Mouse (Mus musculus): ENCODE measurements around the gene Gorasp1. TPM values are rescaled to one million over a fixed set of nuclear protein-coding genes. Genes with fewer than 3 reads are reported as not detected.

The Gorasp1 gene
- polyA plus RNA-seq, 1 experiment from 2014 or later: 29.6 TPM

DNA sequence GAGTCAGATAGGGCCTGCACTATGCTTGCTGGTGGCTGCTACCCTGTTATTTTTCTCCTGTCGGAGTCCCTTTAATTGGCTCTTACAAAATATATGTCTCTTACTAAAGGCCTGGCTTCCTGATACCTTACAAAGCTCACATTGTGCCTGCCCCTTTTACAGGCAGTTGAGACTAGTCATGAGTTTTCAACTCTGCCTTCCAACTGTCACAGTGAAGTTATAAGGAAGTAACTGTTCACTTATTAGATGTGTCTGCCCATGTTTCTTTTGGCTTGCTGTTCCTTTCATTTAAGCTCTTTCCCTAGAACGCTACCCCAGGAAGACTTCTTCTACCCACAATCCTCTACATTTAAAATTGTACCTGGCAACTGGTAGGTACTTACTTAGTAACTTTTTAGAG, 37.9 kb downstream of the Gorasp1 start:
- Histone ChIP-seq H3K9me3 (no peaks in the 10 kb centered on the region), H3K4me3 (no peak overlapping the region), H3K4me1 (replicated peaks) (peaks cover 15% of the 10 kb centered on the region), H3K27me3 (ENCODE audit: insufficient read depth, poor library complexity, severe bottlenecking) (no peaks in the 10 kb centered on the region), H3K27ac (no peak overlapping the region), H3K36me3 (peaks cover 29% of the 10 kb centered on the region)
- 93% methylated on average over 2 of the region's 2 CpGs for WGBS
- DNase-seq (ENCODE audit: low spot score): no peak

DNA sequence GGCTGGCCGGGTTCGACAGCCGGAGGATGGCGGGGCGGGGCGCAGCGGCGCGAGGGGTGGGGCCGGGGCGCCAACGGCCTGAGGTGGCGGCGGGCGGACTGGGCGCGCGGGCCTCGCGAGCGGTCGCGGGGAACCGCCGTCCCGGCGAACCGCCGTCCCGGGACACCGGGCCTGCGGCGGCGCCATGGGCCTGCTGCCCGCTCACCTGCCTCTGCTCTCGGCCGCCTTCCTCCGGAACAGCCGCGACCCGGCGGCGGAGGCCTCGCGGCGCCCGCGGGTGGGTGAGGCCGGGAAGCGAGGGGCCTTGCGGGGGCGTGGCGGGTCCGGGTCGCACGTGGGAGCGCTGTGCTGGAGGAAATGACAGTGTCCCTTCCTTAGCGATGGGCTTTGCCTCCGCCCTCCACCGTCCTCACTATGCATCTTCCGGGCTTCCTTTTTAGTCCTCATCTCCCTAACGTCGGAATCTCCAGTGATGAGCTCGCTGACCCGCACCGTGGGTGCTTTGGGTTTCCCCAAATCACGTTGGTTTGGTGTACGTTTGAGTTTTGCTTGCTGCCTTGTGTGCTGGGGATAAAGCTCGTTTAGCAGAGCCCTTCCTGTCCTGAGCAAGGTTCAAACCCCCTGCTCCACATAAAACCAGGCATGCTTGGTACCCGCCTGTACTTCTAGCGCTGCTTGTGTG, 42.2 kb downstream of the Gorasp1 start:
- H3K27ac ChIP-seq: peak overlapping the region; percentile 95
- peaks cover 15% of the 10 kb centered on the region; the same call in 1 of the 2 replicates for H3K27me3 ChIP-seq (ENCODE audit: insufficient read depth, poor library complexity, severe bottlenecking)
- under 1% methylated on average over 70 of the region's 71 CpGs for WGBS
- peaks cover 19% of the 10 kb centered on the region for H3K4me1 ChIP-seq (replicated peaks)
- peak overlapping the region; percentile 97 for H3K4me3 ChIP-seq
- H3K36me3 ChIP-seq: no peaks in the 10 kb centered on the region
- no peak for DNase-seq (ENCODE audit: low spot score)
- no peaks in the 10 kb centered on the region for H3K9me3 ChIP-seq

DNA sequence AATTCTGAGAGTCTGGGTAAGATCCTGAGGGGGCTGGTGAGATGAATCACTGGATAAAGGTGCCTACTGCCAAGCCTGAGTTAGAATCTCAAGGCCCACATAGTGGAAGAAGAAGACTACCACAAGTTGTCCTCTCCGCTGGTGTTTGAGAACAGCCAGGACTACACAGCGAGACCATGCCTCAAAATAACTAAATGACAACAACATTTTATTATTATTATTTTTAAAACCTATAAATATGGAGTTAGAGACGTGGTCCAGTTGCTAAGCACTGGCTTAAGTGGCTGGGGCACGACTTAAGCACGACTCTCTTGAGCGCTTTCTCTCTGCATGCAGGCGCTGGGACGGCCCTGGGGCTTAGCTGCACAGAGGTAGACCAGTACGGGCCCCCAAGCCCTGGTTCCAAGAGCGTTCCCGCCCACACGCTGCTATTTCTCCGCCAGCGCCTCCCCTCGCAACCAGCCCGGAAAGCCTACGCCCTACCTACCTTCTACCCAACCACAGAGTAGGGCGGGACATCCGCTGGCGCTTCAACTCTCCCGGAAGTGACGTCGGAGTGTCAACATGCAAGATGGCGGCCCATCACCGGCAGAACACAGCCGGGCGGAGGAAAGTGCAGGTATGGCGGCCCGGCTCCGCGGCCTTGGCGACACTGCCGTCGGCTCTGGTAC, 42.9 kb downstream of the Gorasp1 start, which contains the start of gene Wdr48:
Wdr48 (plus strand) TSS at position 540 of the 671 bp plus-strand sequence.
- Histone ChIP-seq H3K36me3 (no peaks in the 10 kb centered on the region), H3K4me3 (peak within 1 kb of the TSS; percentile 97), H3K9me3 (no peaks in the 10 kb centered on the region), H3K27ac (peak within 1 kb of the TSS; percentile 95), H3K4me1 (replicated peaks) (peaks cover 21% of the 10 kb centered on the region), H3K27me3 (ENCODE audit: insufficient read depth, poor library complexity, severe bottlenecking) (peaks cover 19% of the 10 kb centered on the region; the same call in 1 of the 2 replicates)
- DNase-seq (ENCODE audit: low spot score): peak; percentile 98
- WGBS: 4% methylated on average over 34 of the region's 34 CpGs

DNA sequence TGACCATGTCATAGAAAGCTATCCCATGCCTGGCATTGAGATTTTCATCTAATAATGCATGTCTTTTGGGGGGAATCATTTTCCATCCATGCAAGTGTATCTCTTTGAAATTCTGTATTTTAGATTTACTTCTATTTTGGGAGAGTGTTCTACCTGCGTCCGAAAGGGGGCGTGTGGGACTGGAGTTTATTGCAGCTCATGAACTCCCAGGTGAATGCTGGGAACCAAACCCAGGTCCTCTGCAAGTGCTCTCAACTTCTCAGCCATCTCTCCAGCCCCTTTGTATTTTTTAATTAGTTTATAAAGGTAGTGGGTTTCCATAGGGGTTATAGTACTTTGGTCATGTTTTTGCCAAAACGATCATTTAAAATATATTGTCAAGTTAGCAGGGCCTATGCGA, 43.5 kb downstream of the Gorasp1 start:
- Histone ChIP-seq H3K4me3 (peak overlapping the region; percentile 97; the same call in 1 of the 2 replicates), H3K9me3 (no peaks in the 10 kb centered on the region), H3K36me3 (no peaks in the 10 kb centered on the region), H3K4me1 (replicated peaks) (peaks cover 27% of the 10 kb centered on the region), H3K27ac (no peak overlapping the region), H3K27me3 (ENCODE audit: insufficient read depth, poor library complexity, severe bottlenecking) (peaks cover 19% of the 10 kb centered on the region; the same call in 1 of the 2 replicates)
- WGBS: 88% methylated on average over 5 of the region's 5 CpGs
- no peak for DNase-seq (ENCODE audit: low spot score)

DNA sequence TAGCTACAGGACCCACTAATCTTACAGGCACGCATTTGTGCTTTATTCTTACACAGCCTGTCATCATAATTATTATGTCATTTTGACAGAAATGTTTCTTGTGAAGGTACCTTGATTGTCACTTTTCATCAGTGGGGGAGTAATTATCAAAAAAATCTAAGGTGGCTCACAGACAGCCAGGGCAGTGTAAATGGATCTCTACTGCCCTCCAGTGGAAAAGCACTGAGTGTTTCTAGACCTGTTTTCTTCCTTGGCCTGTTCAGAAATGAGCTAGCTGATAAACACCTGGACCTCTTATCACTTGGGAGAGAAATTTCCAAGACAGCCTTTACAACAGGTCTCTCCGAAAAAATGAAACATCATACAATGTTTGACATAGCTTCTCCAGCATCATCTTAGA, 46.7 kb downstream of the Gorasp1 start:
- H3K27ac ChIP-seq: no peak overlapping the region
- no peaks in the 10 kb centered on the region for H3K9me3 ChIP-seq
- H3K36me3 ChIP-seq: no peaks in the 10 kb centered on the region
- peaks cover 31% of the 10 kb centered on the region for H3K4me1 ChIP-seq (replicated peaks)
- no peak overlapping the region for H3K4me3 ChIP-seq
- no peak for DNase-seq (ENCODE audit: low spot score)
- peaks cover 35% of the 10 kb centered on the region for H3K27me3 ChIP-seq (ENCODE audit: insufficient read depth, poor library complexity, severe bottlenecking)
- WGBS: 50% methylated on average over 2 of the region's 2 CpGs

- WGBS: 80% methylated on average over 9 of the region's 9 CpGs
- H3K36me3 ChIP-seq: no peaks in the 10 kb centered on the region
- no peaks in the 10 kb centered on the region for H3K9me3 ChIP-seq
- no peak overlapping the region for H3K4me3 ChIP-seq
- H3K27me3 ChIP-seq (ENCODE audit: insufficient read depth, poor library complexity, severe bottlenecking): peaks cover 35% of the 10 kb centered on the region
- DNase-seq (ENCODE audit: low spot score): no peak
- H3K27ac ChIP-seq: no peak overlapping the region
- peaks cover 23% of the 10 kb centered on the region for H3K4me1 ChIP-seq (replicated peaks)
These were observed 47.9 kb downstream of the Gorasp1 start for GRCm38 (mm10) chr9:119889446-119889845.

GRCm38 (mm10) chr9:119888843-119889246, 48.5 kb downstream of the Gorasp1 start:
- Histone ChIP-seq H3K27ac (no peak overlapping the region), H3K4me1 (replicated peaks) (peaks cover 19% of the 10 kb centered on the region), H3K27me3 (ENCODE audit: insufficient read depth, poor library complexity, severe bottlenecking) (peaks cover 35% of the 10 kb centered on the region), H3K4me3 (no peak overlapping the region), H3K36me3 (no peaks in the 10 kb centered on the region), H3K9me3 (no peaks in the 10 kb centered on the region)
- peak; percentile 42 for DNase-seq (ENCODE audit: low spot score)
- 35% methylated on average over 2 of the region's 2 CpGs for WGBS

- Histone ChIP-seq H3K4me3 (no peak overlapping the region), H3K36me3 (no peaks in the 10 kb centered on the region), H3K4me1 (replicated peaks) (peaks cover 19% of the 10 kb centered on the region), H3K27me3 (ENCODE audit: insufficient read depth, poor library complexity, severe bottlenecking) (peaks cover 30% of the 10 kb centered on the region), H3K9me3 (no peaks in the 10 kb centered on the region), H3K27ac (no peak overlapping the region)
- no peak for DNase-seq (ENCODE audit: low spot score)
- WGBS: 76% methylated on average over 4 of the region's 4 CpGs
These were observed 50.0 kb downstream of the Gorasp1 start for GRCm38 (mm10) chr9:119887144-119887901.

Other genes with a start within 250 kb of the Gorasp1 start
- 0.14 and 0.21 TPM in 2 replicates for gene Scn10a, start 218.2 kb downstream of the Gorasp1 start, polyA plus RNA-seq (2016; fragmentation: Nextera tagmentation; extraction: Ambion mirVana)
- 0.08 and 0.10 TPM in 2 replicates for gene Scn11a, start 112.1 kb downstream of the Gorasp1 start, polyA plus RNA-seq (2016; fragmentation: Nextera tagmentation; extraction: Ambion mirVana)
- gene Wdr48, start 42.7 kb downstream of the Gorasp1 start, polyA plus RNA-seq (2016; fragmentation: Nextera tagmentation; extraction: Ambion mirVana): 62.6 and 69.7 TPM in 2 replicates
- 0.71 and 1.4 TPM in 2 replicates for gene Ttc21a, start within 50 bp of the Gorasp1 start, polyA plus RNA-seq (2016; fragmentation: Nextera tagmentation; extraction: Ambion mirVana)
- 3.5 and 4.6 TPM in 2 replicates for gene Csrnp1, start 47.1 kb upstream of the Gorasp1 start, polyA plus RNA-seq (2016; fragmentation: Nextera tagmentation; extraction: Ambion mirVana)
- gene Xirp1, start 86.0 kb upstream of the Gorasp1 start, polyA plus RNA-seq (2016; fragmentation: Nextera tagmentation; extraction: Ambion mirVana): 0.05 and 0.44 TPM in 2 replicates
- gene Cx3cr1, start 132.3 kb upstream of the Gorasp1 start, polyA plus RNA-seq (2016; fragmentation: Nextera tagmentation; extraction: Ambion mirVana): 6.3 and 8.2 TPM in 2 replicates
- not detected in 2 replicates for gene Ccr8, start 154.5 kb upstream of the Gorasp1 start, polyA plus RNA-seq (2016; fragmentation: Nextera tagmentation; extraction: Ambion mirVana)
- 41.6 and 43.5 TPM in 2 replicates for gene Slc25a38, start 172.8 kb upstream of the Gorasp1 start, polyA plus RNA-seq (2016; fragmentation: Nextera tagmentation; extraction: Ambion mirVana)
- gene Rpsa, start 190.1 kb upstream of the Gorasp1 start, polyA plus RNA-seq (2016; fragmentation: Nextera tagmentation; extraction: Ambion mirVana): 1,315 and 1,519 TPM in 2 replicates
- 0.22 and 0.26 TPM in 2 replicates for gene Mobp, start 212.1 kb upstream of the Gorasp1 start, polyA plus RNA-seq (2016; fragmentation: Nextera tagmentation; extraction: Ambion mirVana)

Measured in hindbrain, embryonic 10.5 days (tissue).